Mouse (Mus musculus) adrenal gland, postnatal 14 days (tissue): ENCODE results near the gene Poglut1. TPM values are rescaled to one million over a fixed set of nuclear protein-coding genes. Genes with fewer than 3 reads are reported as not detected.
"Not testable (repeated sequence)": the region's sequence is repeated elsewhere in the genome, so short reads cannot be mapped to it uniquely, and the experiment has no call there.

ENCODE experiments used
- DNase-seq: peaks from one replicate; pipeline ENCODE4 v3.0.0; 2021; ENCODE audit warnings: mixed read lengths
- total RNA-seq: library from RNA; stranded (reverse); gene quantifications from 2 replicates; pipeline ENCODE4 v1.2.3, GENCODE M21; 2021

Gene Poglut1
- total RNA-seq, 1 experiment from 2014 or later: 22.5 TPM

DNA sequence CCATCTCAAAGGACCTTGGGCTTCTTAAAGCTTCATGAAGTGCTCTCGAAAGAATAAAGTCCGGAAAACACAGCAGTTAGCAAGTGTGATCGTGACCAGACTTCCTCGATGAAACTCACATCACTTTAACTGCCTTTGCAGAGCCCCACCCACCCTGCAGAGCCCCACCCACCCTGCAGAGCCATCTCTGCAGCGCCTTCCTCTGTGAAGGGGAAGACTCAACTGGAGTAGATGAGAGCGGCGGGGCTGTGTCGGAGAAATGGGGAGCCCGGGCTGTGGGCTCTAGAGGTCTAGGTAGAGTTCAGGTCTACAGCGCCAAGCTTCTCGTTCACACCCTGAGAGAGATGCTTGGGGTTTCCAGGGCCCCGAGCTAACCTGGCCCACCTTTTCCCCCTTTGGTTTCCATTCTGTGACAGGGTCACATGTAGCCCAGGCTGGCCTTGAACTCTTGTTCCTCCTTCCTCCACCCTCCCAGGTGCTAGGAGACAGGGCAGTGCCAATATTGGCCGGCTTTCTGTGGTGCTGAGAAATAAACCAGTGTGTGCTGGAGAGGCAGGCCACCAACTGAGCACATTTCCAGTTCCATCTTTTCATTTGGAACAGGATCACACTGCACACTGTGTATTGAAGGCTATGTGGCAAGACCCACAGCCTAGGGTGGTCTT, 11.2 kb downstream of the Poglut1 start:
- DNase-seq: no peak

DNA sequence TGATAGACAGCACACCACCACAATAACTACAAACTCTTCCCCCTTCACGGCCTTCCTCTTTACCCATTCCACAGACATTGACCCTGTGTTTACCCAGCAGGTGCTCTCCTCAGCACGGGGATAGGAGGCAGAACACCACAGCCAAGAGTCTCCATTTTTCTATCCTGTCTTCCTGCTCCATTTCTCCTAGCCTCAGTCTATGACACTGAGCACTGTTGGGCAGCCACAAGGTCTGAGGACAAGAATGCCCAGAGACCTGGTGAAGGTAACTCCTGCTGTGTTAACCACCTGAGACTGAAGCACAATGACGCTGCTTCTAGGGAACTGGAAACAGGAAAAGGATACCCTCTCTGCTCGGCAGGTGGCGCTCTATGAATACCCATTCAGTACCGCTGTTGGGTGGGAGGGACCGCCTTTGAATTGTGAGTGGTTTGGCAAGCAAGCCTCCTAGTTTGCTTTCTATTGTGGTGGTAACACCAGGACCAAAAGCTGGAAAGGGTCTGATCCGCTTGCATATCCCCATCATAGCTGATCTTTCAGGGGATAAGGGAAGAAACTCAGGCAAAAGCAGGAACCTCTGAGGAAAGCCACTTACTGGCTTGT, 13.4 kb downstream of the Poglut1 start:
- peak; percentile 84 for DNase-seq

DNA sequence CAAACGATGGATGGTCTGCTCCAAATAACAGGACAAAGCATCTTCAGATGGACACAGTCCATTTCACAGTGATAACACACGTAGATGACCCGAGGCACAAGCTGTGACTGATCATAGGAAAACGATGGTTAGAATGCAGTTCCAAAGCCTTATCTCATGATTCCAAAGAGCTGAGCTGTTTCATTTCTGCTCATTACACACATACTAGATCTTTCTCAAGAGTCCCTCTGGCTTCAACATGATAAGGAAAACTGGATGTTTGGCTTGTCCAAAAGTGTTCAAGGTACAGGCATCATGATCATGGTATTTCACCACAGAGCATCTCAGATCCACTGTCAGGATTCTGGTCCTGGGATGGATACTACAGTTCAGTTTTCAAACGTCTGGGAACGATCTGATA, 23.8 kb downstream of the Poglut1 start:
- DNase-seq: no peak

DNA sequence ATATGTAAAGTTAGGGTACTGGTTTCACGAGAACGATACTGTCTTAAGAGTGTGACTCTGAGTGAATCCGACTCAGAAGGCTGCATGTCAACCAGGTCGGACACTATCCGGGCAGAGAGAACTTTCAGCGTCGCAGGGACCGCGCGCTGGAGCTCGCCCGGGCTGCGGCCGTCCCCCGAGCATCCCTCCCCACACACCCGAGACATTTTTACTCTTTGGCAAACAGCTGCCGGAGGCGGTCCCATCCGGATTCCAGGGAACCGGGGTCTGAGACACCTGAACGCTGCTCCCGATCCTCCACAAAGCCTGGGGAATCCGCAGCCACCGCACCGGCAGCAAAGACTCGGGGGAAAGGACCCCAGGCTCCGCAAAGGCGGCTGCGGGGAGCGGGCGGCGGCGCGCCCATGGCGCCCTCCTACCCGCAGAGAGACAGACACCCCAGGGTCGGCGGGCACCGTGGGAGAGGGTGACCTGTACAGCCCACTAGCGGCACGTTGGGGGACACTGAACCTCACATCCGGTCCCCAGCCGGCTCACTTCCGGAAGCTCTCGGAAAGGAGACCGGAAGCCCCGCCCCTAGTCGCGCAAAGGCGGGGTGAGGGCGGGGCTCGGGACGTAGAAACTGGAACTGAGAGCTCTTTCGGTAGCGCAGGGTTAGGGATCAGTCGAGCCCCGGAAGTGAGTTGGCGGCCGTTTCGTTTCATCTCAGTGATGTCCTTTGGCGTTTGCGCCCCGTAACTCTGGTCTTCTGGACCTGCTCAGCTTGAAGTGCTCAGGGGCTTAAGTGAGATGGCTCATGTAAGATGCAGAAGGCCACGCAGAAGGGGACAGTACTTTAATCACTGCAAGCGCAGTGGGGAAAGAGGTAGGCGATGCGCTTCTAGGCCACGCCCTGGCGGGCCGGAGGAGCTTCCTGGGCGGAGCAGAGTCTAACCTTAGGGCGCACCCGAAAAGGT, 27.7 kb downstream of the Poglut1 start, which contains the start of gene Timmdc1:
Gene Timmdc1 (minus strand): TSS at position 535 of the 956 bp plus-strand sequence.
- DNase-seq: peak; percentile 98

DNA sequence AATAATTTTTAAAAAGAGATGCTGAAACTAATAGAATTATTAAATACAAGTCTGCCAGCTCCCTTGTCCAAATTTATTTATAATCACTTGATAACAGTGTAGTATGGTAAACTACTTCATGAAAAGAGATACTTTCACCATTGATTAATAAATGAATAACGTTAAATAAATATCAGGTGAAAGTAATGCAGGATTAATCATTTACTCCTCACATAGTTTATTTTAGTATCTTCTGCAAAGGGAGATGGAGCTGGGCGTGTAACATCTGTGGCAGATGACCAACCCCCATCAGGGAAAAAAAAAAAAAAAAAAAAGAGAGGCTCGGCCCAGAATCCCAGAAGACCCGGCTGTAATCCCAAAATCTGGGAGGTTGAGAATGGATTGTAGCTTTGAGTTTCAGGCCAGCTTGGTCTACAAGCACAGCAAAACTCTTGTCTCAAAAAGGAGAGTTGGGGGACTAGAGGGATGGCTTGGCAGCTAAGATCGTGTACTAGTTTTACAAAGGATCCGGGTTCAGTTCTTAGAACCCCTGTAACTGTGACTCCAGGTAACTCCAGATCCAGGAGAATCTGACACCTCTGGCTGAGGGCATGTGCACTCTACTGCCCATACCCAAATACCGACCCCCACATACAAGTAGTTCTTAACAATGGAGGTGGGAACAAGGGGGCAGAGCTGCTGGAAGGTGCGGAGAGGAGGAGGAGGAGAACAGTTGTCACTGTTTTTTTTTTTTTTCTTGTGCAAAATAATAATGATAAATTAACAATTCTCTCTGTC, 28.7 kb downstream of the Poglut1 start:
- DNase-seq: no peak

DNA sequence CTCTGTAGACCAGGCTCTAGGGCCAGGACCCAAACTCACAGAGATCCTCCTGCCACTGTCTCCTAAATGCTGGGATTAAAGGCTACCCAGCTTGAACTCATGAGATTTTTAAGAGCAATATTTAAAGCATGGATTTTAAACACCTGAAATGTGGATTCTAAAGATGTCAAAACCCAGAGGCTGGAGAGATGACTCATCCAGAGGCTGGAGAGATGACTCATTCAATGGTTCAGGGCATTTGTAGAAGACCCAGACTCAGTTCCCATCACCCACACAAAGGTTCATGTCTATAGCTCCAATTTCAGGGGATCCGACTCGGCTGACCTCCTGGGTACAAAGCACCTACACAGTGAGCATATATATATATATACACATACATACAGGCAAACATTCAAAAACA, 30.9 kb downstream of the Poglut1 start:
- no peak for DNase-seq

DNA sequence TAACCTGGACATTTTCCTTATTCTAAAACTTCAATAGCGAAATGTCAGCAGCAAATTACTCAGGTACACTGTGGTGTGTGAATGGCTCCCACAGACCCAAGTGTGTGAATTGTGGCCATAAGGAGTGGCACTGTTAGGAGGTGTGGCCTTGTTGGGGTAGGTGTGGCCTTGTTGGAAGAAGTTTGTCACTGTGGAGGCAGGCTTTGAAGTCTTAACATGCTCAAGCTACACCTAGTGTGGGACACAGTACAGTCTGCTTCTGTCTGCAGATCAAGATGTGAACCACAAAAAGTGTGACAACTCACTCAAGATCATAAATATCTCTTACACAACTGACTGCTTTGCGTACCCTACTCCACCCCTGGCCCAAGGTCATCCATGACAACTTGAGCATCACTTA, 39.2 kb downstream of the Poglut1 start:
- DNase-seq: no peak

DNA sequence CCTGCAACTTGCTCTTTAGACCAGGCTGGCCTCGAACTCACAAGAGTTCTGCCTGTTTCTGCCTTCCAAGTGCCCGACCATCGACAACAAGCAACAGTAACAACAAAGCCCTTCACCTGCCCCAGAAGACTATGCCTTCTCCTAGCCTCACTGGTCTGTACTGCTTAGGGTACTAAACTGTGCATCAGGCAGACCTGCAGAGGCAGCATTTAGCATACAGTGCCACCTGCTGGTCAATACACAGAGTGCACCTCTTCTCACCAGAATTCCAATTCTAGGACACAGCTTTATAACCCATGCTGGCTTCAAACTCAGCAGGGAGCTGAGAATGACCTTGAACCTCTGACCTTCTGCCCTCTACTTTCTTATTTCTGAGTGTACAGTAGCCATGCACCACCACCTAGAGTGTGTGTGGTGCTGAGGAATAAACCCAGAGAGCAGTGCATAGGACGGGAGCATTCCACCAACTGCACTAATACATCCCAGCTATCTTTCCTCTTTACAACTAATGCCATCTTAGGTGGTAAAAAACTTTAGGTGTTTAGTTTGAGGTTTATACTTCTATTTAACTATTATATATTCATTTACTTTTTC, 43.9 kb downstream of the Poglut1 start:
- peak; percentile 74 for DNase-seq

DNA sequence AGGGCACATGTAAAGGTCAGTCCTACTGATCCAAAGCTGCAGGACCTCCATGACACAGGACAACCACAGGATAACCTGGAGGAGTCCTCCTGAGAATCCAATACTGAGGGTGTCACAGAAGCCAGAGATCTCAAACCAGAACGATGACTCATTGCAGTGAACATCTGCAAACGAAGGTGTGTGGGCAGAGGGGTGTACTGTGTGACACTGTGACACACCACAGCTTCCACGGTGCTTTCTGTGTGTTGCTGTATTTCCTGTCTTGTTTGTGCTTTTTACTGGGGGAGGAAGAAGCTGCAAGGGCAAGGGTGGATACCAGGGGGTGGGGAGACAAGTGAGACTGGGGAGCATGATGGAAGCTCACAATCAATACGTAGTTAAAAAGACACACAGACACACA, 46.5 kb downstream of the Poglut1 start:
- no peak for DNase-seq

DNA sequence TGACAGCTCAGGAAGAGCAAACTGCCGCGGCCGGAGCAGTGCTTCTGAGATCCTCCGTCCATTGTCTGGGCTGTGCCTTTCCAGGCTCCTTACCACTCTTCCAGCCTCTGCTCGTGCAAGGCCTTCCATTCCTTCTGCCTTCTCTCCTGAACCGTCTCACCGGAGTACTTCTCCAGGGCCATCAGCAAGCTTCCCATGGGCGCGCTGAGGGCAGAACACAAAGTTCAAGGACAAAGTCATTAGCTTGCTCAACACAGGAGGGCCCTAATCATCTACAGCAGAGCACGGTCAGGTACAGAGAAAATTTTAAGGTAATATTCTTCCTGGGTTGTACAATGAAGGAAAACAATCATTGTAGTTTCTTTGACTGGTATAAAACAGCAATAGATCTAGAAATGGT, 47.6 kb downstream of the Poglut1 start:
- peak; percentile 15 for DNase-seq

DNA sequence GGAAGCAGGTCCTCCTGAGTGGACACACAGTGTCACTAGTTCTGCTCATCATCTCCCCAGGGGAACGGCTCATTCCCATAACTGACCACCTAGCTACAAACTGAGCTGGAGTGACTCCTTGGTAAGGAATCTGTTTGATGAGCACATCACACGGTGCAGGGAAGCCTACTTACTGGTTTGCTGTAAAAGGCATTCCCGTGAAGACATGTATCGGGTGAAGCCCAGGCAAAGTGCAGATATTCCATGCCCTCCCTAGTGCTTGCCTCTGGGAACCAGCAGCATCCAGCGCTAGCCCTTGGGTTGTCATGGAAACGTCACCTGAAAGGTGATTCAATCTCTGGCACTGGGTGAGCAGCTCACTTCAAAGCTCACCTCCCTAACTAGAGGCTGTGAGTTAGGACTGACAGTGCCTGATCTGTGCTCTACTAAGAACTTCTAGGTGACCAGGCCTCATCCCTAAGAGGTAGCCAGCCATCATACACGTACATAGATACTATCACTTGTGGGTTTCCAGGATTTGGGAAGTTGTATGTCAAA, 53.4 kb downstream of the Poglut1 start:
- DNase-seq: no peak

DNA sequence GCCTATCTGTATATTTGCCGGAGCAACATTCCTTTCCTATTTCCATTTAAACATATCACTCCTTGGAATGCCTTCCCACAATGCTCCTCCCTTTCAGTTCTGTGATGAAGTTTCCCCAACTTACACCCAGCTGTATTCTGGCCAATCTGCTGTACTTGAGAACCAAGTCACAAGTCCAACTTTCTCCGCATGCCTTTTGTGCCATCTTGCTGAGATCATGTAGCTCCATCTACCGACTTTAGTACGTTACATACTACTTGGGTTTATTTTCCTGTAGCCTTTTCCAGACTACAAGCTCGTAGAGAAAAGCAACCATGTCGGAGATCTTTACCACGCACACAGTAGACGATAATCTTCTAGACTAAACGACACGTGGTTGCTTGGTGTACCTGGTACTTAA, 56.2 kb downstream of the Poglut1 start:
- DNase-seq: no peak

DNA sequence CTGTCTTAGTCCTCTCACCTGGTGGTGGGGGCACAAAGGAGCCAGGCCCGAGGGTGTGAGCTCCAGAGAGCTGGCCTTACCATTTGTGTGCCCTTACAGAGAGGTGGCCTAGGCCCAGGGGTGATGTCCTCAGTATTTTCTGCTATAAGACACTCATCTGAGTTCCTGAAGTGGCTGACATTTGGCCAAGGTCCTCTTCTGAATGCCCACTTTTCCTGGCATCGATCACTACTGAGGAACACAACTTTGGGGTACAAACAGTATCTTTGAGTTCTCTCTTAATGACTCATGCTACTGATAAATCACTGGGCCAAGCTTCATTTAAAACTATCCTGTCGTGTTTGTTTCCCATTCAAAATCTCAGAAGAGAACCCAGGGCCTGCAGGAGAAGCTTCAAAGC, 57.5 kb downstream of the Poglut1 start:
- no peak for DNase-seq

DNA sequence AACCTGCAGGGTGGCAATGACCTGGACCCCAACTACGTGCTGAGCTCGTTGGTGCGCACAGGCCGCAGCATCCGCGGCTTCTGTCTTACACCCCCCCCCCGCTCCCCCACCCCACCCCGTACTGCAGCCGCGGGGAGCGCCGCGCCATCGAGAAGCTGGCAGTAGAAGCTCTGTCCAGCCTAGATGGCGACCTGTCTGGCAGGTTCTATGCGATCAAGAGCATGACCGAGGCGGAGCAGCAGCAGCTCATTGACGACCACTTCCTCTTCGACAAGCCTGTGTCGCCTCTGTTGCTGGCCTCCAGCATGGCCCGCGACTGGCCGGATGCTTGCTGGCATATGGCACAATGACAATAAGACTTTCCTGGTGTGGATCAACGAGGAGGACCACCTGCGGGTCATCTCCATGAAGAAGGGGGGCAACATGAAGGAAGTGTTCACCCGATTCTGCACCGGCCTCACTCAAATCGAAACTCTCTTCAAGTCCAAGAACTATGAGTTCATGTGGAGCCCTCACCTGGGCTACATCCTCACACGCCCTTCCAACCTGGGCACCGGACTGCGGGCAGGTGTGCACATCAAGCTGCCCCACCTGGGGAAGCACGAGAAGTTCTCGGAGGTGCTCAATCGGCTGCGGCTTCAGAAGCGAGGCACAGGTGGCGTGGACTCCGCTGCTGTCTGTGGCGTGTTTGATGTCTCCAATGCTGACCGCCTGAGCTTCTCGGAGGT, 66.3 kb downstream of the Poglut1 start:
- peak; percentile 19 for DNase-seq

DNA sequence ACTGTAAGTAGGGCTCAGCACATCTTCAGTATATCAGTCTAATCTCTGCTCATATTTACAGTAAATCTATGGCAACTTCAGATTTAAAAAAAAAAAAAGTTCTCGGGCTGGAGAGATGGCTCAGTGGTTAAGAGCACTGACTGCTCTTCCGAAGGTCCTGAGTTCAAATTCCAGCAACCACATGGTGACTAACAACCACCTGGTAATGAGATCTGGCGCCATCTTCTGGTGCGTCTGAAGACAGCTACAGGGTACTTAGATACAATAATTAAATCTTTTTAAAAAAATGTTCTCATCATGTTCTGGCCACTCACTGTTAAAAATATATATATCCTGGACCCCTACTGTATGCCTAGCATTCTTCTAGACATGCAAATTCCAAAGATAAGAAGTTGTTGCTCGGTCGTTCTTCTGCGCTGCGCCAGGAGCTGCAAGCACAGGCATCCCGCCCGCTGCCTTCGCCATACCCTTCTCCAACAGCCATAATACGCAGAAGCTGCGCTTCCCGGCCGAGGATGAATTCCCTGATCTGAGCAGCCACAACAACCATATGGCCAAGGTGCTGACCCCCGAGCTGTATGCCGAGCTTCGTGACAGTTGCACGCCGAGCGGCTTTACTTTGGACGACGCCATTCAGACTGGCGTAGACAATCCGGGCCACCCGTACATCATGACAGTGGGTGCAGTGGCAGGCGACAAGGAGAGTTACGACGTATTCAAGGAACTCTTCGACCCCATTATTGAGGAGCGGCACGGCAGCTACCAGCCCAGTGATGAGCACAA, 67.1 kb downstream of the Poglut1 start:
- peak; percentile 71 for DNase-seq

DNA sequence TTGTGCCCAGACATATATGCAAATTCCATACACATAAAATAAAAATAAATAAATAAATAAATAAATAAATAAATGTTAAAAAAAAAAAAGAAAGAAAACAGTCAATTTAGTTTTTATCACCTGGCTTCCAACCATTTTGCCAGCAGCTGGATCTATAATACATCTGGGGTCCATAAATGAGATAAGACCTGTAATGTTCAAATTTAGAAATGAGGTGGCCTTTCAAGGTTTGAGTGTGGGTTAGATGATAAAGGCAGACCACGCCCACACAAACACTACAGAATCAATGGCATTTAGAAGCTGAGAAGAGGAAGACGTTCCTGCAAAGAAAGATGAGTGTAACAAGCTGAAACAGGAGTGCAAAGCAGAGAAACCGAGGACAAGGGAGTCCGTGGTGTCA, 68.7 kb downstream of the Poglut1 start:
- DNase-seq: no peak

DNA sequence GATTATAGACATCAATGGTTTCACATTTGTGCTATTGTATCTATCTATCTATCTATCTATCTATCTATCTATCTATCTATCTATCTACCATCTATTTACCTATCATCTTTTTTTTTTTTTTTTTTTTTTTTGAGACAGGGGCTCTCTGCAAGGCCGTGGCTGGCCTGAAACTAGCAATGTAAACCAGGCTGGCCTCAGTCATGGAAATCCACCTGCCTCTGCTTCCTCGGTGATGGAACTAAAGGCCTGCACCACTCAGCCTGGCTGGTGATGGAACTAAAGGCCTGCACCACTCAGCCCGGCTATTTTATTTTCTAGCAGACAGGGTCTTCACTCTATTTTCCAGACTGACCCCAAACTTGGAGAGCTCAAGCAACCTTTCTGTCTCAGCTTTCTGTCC, 71.8 kb downstream of the Poglut1 start:
- no peak for DNase-seq

DNA sequence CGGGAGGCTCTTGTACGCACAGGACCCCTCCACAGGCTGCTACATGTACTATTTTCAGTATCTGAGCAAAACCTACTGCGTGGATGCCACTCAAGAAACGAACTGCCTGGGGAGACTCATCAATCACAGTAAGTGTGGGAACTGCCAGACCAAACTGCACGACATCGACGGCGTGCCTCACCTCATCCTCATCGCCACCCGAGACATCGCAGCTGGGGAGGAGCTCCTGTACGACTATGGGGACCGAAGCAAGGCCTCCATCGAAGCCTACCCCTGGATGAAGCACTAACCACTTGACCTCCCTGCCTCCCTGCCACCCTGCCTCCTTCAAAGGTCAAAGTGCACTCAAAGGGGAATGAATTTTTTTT, 72.8 kb downstream of the Poglut1 start:
- DNase-seq: not testable (repeated sequence)

DNA sequence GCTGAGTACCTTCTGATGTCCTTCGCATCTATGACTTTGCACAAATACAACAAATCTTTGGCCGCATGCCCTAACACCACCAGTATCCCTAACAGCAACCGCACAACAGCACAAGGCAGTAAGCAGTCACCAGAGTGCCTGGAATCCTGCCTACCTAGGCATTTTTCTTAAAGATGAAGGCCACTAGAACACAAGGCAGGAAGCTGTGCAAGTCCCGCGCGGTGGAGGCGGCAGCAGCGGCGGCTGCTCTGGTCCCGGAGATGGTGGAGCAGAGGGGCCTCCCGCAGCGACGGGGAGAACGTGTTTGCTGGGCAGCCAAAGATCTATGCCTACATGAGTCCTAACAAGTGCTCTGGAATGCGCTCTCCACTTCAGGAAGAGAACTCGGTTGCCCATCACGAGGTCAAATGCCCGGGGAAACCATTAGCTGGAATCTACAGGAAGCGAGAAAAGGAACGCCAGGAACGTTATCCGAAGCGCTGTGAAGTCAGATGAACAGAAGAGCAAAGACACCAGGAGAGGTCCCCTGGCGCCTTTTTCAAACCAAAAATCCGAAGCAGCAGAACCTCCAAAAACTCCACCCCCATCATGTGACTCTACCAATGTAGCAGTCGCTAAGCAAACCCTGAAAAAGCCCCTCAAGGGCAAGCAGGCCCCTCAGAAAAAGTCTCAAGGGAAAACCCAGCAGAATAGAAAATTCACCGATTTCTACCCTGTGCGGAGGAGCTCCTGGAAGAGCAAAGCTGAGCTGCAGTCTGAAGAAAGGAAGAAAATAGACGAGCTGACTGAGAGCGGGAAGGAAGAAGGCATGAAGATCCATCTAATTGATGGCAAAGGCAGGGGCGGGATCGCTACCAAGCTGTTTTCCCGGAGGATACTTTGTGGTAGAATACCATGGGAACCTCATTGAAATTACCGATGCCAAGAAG, 73.5 kb downstream of the Poglut1 start:
- DNase-seq: peak; percentile 62
